Mouse (Mus musculus): ENCODE results near the gene Cenpe. TPM values are rescaled to one million over a fixed set of nuclear protein-coding genes. Genes with fewer than 3 reads are reported as not detected.

The Cenpe gene
- 19.5 and 21.9 TPM in 2 replicates for total RNA-seq (2012; rRNA removed)
- 100 to 1,000 TPM in 1 of 2 experiments, 10 to 100 TPM in 1; 26.4 to 119 TPM for polyA plus RNA-seq (2012; ENCODE audit: insufficient read depth in 1 of 2, insufficient read length in 2 of 2, low read depth in 1 of 2, low replicate concordance in 2 of 2, missing spikeins in 1 of 2)

GRCm38 (mm10) chr3:135211805-135212657 lies at the start of gene Cenpe:
Gene Cenpe, plus strand, starts transcription at chr3:135212537.
- Histone ChIP-seq H3K27ac (ENCODE audit: control insufficient read depth, low read depth, low read length) (peak within 1 kb of the TSS; percentile 26), H3K27me3 (ENCODE audit: control insufficient read depth in 1 of 2, insufficient read depth in 2 of 2, low read length in 2 of 2) (no peaks in the 10 kb centered on the region), H3K9me3 (replicated peaks; ENCODE audit: insufficient read depth, low read length) (no peaks in the 10 kb centered on the region), H3K36me3 (ENCODE audit: control insufficient read depth in 1 of 2, insufficient read depth in 2 of 2, low read length in 2 of 2) (peaks cover 5 to 10% of the 10 kb centered on the region in 2 experiments), H3K79me2 (ENCODE audit: control insufficient read depth, insufficient read depth, low read length, poor library complexity) (peaks cover 18% of the 10 kb centered on the region), H3K4me1 (ENCODE audit: control insufficient read depth in 1 of 2, insufficient read depth in 2 of 2, low read length in 2 of 2) (peaks cover 2 to 6% of the 10 kb centered on the region in 2 experiments; a peak in 2 of 4 replicates), H3K9ac (ENCODE audit: control insufficient read depth, low read depth, low read length, poor library complexity, severe bottlenecking) (peak within 1 kb of the TSS; percentile 84), H3K4me3 (ENCODE audit: control insufficient read depth in 1 of 2, insufficient read depth in 1 of 2, low read depth in 2 of 2, low read length in 2 of 2) (peak within 1 kb of the TSS; percentile 92 to 98)
- TF ChIP-seq USF2 (IDR thresholded peaks at IDR 0.05; ENCODE audit: borderline replicate concordance in 1 of 2, insufficient read depth in 1 of 2, low read depth in 1 of 2, low read length in 2 of 2) (no peak), GATA1 (IDR thresholded peaks at IDR 0.05; ENCODE audit: low read depth, low read length) (no peak; the same call in 1 of the 2 replicates), POLR2A (IDR thresholded peaks at IDR 0.05; ENCODE audit: control insufficient read depth in 1 of 2, insufficient read depth in 1 of 2, low read depth in 1 of 2, low read length in 2 of 2, poor library complexity in 1 of 2) (peak in 1 of 2 experiments; percentile 77; a peak in 2 of 4 replicates), CHD2 (IDR thresholded peaks at IDR 0.05; ENCODE audit: low read length) (peak; percentile 31; the same call in 1 of the 2 replicates), ETS1 (IDR thresholded peaks at IDR 0.05; ENCODE audit: low read depth, low read length) (peak; percentile 66), ELF1 (IDR thresholded peaks at IDR 0.05; ENCODE audit: low read depth, low read length) (peak; percentile 93), ZKSCAN1 (IDR thresholded peaks at IDR 0.05; ENCODE audit: low read depth, low read length) (no peak), JUND (IDR thresholded peaks at IDR 0.05; ENCODE audit: low read depth, low read length) (no peak), TCF12 (IDR thresholded peaks at IDR 0.05; ENCODE audit: low read depth, low read length) (0 out of 2 replicates have a peak, but pooled peaks have one; percentile 31), MYC (IDR thresholded peaks at IDR 0.05; ENCODE audit: low read depth, low read length) (no peak), HCFC1 (IDR thresholded peaks at IDR 0.05; ENCODE audit: low read depth, low read length) (peak; percentile 92), POLR2AphosphoS2 (IDR thresholded peaks at IDR 0.05; ENCODE audit: low read length) (0 out of 2 replicates have a peak, but pooled peaks have one; percentile 53), TBP (IDR thresholded peaks at IDR 0.05; ENCODE audit: low read depth, low read length) (peak; percentile 43; the same call in 1 of the 2 replicates), MXI1 (IDR thresholded peaks at IDR 0.05; ENCODE audit: low read depth, low read length) (peak; percentile 91), MEF2A (IDR thresholded peaks at IDR 0.05; ENCODE audit: extremely low read depth, insufficient replicate concordance, low read depth, low read length, poor library complexity, severe bottlenecking) (no peak), SIN3A (IDR thresholded peaks at IDR 0.05; ENCODE audit: low read length) (peak; percentile 99), NELFE (IDR thresholded peaks at IDR 0.05; ENCODE audit: low read depth, low read length) (peak; percentile 52; the same call in 1 of the 2 replicates), MAZ (IDR thresholded peaks at IDR 0.05; ENCODE audit: low read depth, low read length) (peak; percentile 95), BHLHE40 (IDR thresholded peaks at IDR 0.05; ENCODE audit: borderline replicate concordance, low read depth, low read length) (peak; percentile 35; the same call in 1 of the 2 replicates), MAFK (IDR thresholded peaks at IDR 0.05; ENCODE audit: borderline replicate concordance, low read depth, low read length) (no peak), SMC3 (IDR thresholded peaks at IDR 0.05; ENCODE audit: low read depth, low read length) (0 out of 2 replicates have a peak, but pooled peaks have one; percentile 12), MYB (IDR thresholded peaks at IDR 0.05; ENCODE audit: low read depth, low read length) (no peak), EP300 (IDR thresholded peaks at IDR 0.05; ENCODE audit: low read depth in 1 of 2, low read length in 2 of 2) (peak in 1 of 2 experiments; percentile 40; a peak in 2 of 4 replicates), CHD1 (IDR thresholded peaks at IDR 0.05; ENCODE audit: low read depth, low read length) (peak; percentile 100), ZMIZ1 (IDR thresholded peaks at IDR 0.05; ENCODE audit: low read depth, low read length) (no peak; the same call in 1 of the 2 replicates)
- peak; percentile 96 for DNase-seq (ENCODE audit: low read depth, low spot score)
